Mouse (Mus musculus) MEL (cell line): ENCODE results near the gene Letmd1.

Experiments used
- BHLHE40 ChIP-seq: IDR thresholded peaks from 2 replicates; pipeline ENCODE4 v1.6.1; 2012; ENCODE audit warnings: low read depth, mild to moderate bottlenecking, inconsistent platforms, low read length, improper control_type of control experiment, borderline replicate concordance
- CTCF ChIP-seq, 3 experiments: IDR thresholded peaks in 2 of 3; conservative IDR thresholded peaks in 1 of 3; 2 replicates each; pipeline ENCODE4 v1.5.1; 2011 to 2012; ENCODE audit warnings: low read length in 3 of 3, low read depth in 2 of 3, mild to moderate bottlenecking in 2 of 3, improper control_type of control experiment in 1 of 3, inconsistent platforms in 1 of 3, mixed read lengths in 1 of 3, moderate library complexity in 1 of 3; ENCODE audit not compliant: control insufficient read depth in 1 of 3, insufficient read depth in 1 of 3, poor library complexity in 1 of 3, severe bottlenecking in 1 of 3
- ELF1 ChIP-seq: IDR thresholded peaks from 2 replicates; pipeline ENCODE4 v1.6.1; 2014; ENCODE audit warnings: low read depth, mild to moderate bottlenecking, inconsistent platforms, low read length, improper control_type of control experiment, moderate library complexity
- EP300 ChIP-seq, 2 experiments: IDR thresholded peaks; 2 replicates each; pipeline ENCODE4 v1.6.1; 2011; ENCODE audit warnings: improper control_type of control experiment in 2 of 2, low read length in 2 of 2, low read depth in 1 of 2, mild to moderate bottlenecking in 1 of 2
- MYC ChIP-seq: IDR thresholded peaks from 2 replicates; pipeline ENCODE4 v1.6.1; 2011; ENCODE audit warnings: low read depth, mild to moderate bottlenecking, low read length, improper control_type of control experiment, moderate library complexity
- NRF1 ChIP-seq: IDR thresholded peaks from 2 replicates; pipeline ENCODE4 v1.6.1; 2014; ENCODE audit warnings: low read depth, mild to moderate bottlenecking, inconsistent platforms, low read length, improper control_type of control experiment, moderate library complexity; ENCODE audit not compliant: poor library complexity, insufficient read depth, severe bottlenecking
- POLR2A ChIP-seq, 2 experiments: IDR thresholded peaks; 2 replicates each; pipeline ENCODE4 v1.6.1; 2011 to 2012; ENCODE audit warnings: low read length in 2 of 2, mild to moderate bottlenecking in 2 of 2, control low read depth in 1 of 2, improper control_type of control experiment in 1 of 2, low read depth in 1 of 2, moderate library complexity in 1 of 2; ENCODE audit not compliant: control insufficient read depth in 1 of 2, insufficient read depth in 1 of 2, poor library complexity in 1 of 2
- TBP ChIP-seq: IDR thresholded peaks from 2 replicates; pipeline ENCODE4 v1.8.0; 2011; ENCODE audit warnings: low read depth, low read length, improper control_type of control experiment
- TCF12 ChIP-seq: IDR thresholded peaks from 2 replicates; pipeline ENCODE4 v1.6.1; 2014; ENCODE audit warnings: low read depth, mild to moderate bottlenecking, inconsistent platforms, low read length, improper control_type of control experiment, moderate library complexity
- USF1 ChIP-seq: IDR thresholded peaks from 2 replicates; pipeline ENCODE4 v1.6.1; 2014; ENCODE audit warnings: low read depth, mild to moderate bottlenecking, inconsistent platforms, low read length, improper control_type of control experiment, moderate library complexity
- USF2 ChIP-seq, 2 experiments: IDR thresholded peaks; 2 replicates each; pipeline ENCODE4 v1.6.1; 2011 to 2012; ENCODE audit warnings: improper control_type of control experiment in 2 of 2, low read length in 2 of 2, borderline replicate concordance in 1 of 2, inconsistent platforms in 1 of 2, low read depth in 1 of 2, mild to moderate bottlenecking in 1 of 2; ENCODE audit not compliant: insufficient read depth in 1 of 2
- ZKSCAN1 ChIP-seq: IDR thresholded peaks from 2 replicates; pipeline ENCODE4 v1.6.1; 2012; ENCODE audit warnings: low read depth, mild to moderate bottlenecking, inconsistent platforms, low read length, improper control_type of control experiment, moderate library complexity

- TF ChIP-seq POLR2A (IDR thresholded peaks at IDR 0.05; ENCODE audit: control insufficient read depth in 1 of 2, insufficient read depth in 1 of 2, low read depth in 1 of 2, low read length in 2 of 2, poor library complexity in 1 of 2) (no peak), EP300 (IDR thresholded peaks at IDR 0.05; ENCODE audit: low read depth in 1 of 2, low read length in 2 of 2) (no peak), CTCF (IDR thresholded peaks at IDR 0.05 in 2 of 3, conservative IDR thresholded peaks at IDR 0.05 in 1 of 3; ENCODE audit: control insufficient read depth in 1 of 3, insufficient read depth in 1 of 3, low read depth in 2 of 3, low read length in 3 of 3, poor library complexity in 1 of 3, severe bottlenecking in 1 of 3) (no peak), TCF12 (no peak), ZKSCAN1 (no peak), USF1 (no peak), ELF1 (no peak), MYC (no peak), BHLHE40 (no peak), NRF1 (no peak), TBP (no peak), USF2 (IDR thresholded peaks at IDR 0.05; ENCODE audit: borderline replicate concordance in 1 of 2, insufficient read depth in 1 of 2, low read depth in 1 of 2, low read length in 2 of 2) (no peak)
Observed at GRCm38 (mm10) chr15:100422476-100422875, 46.3 kb upstream of the Letmd1 start.
